Mouse (Mus musculus) C2C12 (cell line): ENCODE data around the gene Sars2. TPM values are rescaled to one million over a fixed set of nuclear protein-coding genes. Genes with fewer than 3 reads are reported as not detected.

ENCODE experiments used
- H3K27me3 ChIP-seq: one replicate; pipeline ENCODE4 v1.6.1; 2011; ENCODE audit not compliant: control insufficient read depth, insufficient read depth, insufficient read length
- H3K36me3 ChIP-seq: one replicate; pipeline ENCODE4 v1.6.1; 2011; ENCODE audit not compliant: control insufficient read depth, insufficient read depth
- H3K4me3 ChIP-seq: one replicate; pipeline ENCODE4 v1.5.1; 2011; ENCODE audit warnings: mild to moderate bottlenecking, control low read depth; ENCODE audit not compliant: poor library complexity, insufficient read depth, severe bottlenecking
- H3K79me2 ChIP-seq: one replicate; pipeline ENCODE4 v1.6.1; 2011; ENCODE audit not compliant: control insufficient read depth, insufficient read depth
- H3K79me3 ChIP-seq: one replicate; pipeline ENCODE4 v1.6.1; 2011; ENCODE audit warnings: low read depth, control low read depth
- H3ac ChIP-seq: one replicate; pipeline ENCODE3; 2011; ENCODE audit warnings: low read depth; ENCODE audit not compliant: control insufficient read depth, insufficient read length
- CEBPB ChIP-seq: IDR thresholded peaks from one replicate; pipeline ENCODE4 v1.6.1; 2011; ENCODE audit warnings: low read depth, mild to moderate bottlenecking, control low read depth, moderate library complexity
- CTCF ChIP-seq: IDR thresholded peaks from one replicate; pipeline ENCODE4 v1.5.1; 2011; ENCODE audit not compliant: control insufficient read depth, insufficient read depth, insufficient read length
- FOSL1 ChIP-seq: IDR thresholded peaks from one replicate; pipeline ENCODE4 v1.8.0; 2011; ENCODE audit warnings: mild to moderate bottlenecking, low read length; ENCODE audit not compliant: poor library complexity, insufficient read depth, severe bottlenecking
- MAX ChIP-seq: IDR thresholded peaks from one replicate; pipeline ENCODE4 v1.6.1; 2011; ENCODE audit warnings: mild to moderate bottlenecking, control low read depth
- MYOD1 ChIP-seq: IDR thresholded peaks from one replicate; pipeline ENCODE4 v1.6.1; 2011; ENCODE audit warnings: low read depth; ENCODE audit not compliant: control insufficient read depth, insufficient read length
- MYOG ChIP-seq: IDR thresholded peaks from one replicate; pipeline ENCODE4 v1.6.1; 2011; ENCODE audit not compliant: control insufficient read depth, insufficient read length; ENCODE audit errors: extremely low read depth
- USF1 ChIP-seq: IDR thresholded peaks from one replicate; pipeline ENCODE4 v1.6.1; 2011; ENCODE audit warnings: low read depth, mild to moderate bottlenecking, control low read depth, moderate library complexity
- polyA plus RNA-seq: library from polyadenylated mRNA; unstranded; fragments of >200 nt; fragmentation: generic; extraction: Trizol; gene quantifications from one replicate; pipeline ENCODE4 v1.2.1, GENCODE M21; 2012; ENCODE audit warnings: missing spikeins

Sars2 gene
- polyA plus RNA-seq, 1 experiment: 18.1 TPM

DNA sequence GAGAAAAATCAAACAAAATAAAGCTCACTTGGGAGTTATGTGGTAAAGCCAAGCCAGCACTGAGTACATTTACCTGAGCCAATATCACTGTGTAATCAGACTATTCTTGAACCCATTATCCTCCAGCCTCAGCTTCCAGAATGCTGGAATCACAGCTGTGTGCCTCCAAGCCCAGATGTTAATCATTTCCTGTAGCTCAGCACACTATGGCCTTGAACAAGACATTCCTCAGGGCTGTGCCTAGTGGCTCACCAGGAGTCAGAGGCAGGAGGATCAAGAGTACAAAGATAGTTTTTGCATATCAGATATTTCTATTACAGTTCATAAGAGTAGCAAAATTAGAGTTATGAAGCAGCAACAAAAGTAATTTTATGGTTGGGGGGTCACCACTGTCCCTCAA lies 49.9 kb downstream of the Sars2 start:
- Histone ChIP-seq H3K79me3 (no peaks in the 10 kb centered on the region), H3K79me2 (no peaks in the 10 kb centered on the region), H3ac (no peak overlapping the region), H3K36me3 (no peaks in the 10 kb centered on the region), H3K4me3 (no peak overlapping the region), H3K27me3 (no peaks in the 10 kb centered on the region)
- no peak for TF ChIP-seq MYOG
- TF ChIP-seq CTCF: no peak
- TF ChIP-seq FOSL1: no peak
- no peak for TF ChIP-seq MYOD1
- no peak for TF ChIP-seq USF1
- TF ChIP-seq MAX: no peak
- TF ChIP-seq CEBPB: no peak

DNA sequence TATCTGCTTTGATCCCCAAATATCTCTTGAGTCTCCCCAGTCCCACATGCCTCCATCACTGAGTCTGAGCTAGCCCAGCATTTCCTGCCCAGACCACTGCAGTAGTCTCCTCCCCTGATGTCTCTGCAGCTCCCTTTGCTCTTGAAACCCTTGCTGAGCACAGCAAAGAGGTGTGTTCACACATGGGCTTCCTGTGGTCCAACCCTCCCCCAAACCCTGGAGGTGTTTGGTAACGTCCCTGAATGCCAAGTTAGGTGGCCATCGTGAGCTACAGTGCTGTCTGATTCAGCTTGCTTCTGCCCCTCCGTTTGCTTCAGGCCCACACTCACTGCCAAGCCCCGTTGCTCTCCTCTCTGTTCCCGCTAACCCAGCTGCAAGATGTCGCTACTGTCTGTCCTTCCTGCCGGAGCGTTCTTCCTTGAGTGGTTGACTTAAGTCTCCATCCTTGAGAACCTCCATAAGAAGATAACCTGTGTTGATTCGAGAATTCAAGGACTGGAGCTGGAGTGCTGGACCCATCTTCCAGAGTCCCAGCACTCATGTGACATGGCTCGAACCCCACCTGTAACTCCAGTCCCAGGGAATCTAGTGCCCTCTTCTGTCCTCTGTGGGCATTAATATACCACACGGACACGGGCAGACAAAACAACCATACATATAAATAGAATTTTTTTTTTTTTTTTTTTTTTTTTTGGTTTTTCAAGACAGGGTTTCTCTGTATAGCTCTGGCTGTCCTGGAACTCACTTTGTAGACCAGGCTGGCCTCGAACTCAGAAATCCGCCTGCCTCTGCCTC lies 50.8 kb downstream of the Sars2 start:
- Histone ChIP-seq H3K79me3 (no peaks in the 10 kb centered on the region), H3K4me3 (no peak overlapping the region), H3K79me2 (no peaks in the 10 kb centered on the region), H3ac (no peak overlapping the region), H3K27me3 (no peaks in the 10 kb centered on the region), H3K36me3 (no peaks in the 10 kb centered on the region)
- TF ChIP-seq FOSL1 (no peak), CEBPB (no peak), MYOG (no peak), MYOD1 (no peak), MAX (no peak)

DNA sequence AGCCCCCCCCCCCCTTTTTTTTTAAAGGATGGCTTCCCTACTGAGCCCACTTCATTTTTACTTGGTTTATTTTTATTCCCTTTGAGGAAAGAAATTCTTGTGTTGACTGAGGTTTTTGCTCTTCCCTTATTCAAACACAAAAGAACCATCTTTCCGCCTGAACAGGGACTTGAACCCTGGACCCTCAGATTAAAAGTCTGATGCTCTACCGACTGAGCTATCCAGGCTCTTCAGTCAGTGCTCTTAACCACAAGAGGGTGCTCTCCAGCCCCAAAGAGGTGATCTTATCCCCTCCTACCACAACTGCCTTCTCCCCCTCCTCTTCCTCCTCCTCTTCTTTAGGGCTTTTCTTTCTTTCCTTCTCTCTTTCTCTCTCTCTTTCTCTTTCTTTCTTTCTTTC lies 52.0 kb downstream of the Sars2 start:
- no peaks in the 10 kb centered on the region for H3K36me3 ChIP-seq
- TF ChIP-seq CEBPB (no peak), USF1 (no peak), MYOG (no peak)
- H3K79me2 ChIP-seq: no peaks in the 10 kb centered on the region
- no peak overlapping the region for H3ac ChIP-seq
- H3K4me3 ChIP-seq: no peak overlapping the region
- no peaks in the 10 kb centered on the region for H3K79me3 ChIP-seq
- no peaks in the 10 kb centered on the region for H3K27me3 ChIP-seq

DNA sequence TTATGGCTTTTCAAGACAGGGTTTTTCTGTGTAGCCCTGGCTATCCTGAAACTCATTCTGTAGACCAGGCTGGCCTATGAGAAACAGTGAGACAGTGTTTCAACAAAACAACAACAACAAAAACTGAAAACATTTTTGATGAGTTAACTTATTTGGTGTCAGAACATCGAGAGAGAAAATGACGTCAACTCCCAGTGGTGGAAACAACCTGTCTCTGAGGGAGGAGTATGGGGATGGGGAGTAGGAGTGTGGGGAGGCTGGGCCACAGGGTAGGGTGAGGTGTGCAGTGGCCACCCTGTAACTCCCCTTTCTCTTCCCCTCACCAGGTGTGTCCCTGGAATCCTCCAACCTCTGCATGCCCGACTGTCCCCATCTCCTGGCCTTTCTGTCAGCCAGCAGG lies 52.7 kb downstream of the Sars2 start:
- Histone ChIP-seq H3K79me2 (no peaks in the 10 kb centered on the region), H3K4me3 (no peak overlapping the region), H3ac (no peak overlapping the region), H3K27me3 (no peaks in the 10 kb centered on the region), H3K79me3 (no peaks in the 10 kb centered on the region), H3K36me3 (no peaks in the 10 kb centered on the region)
- TF ChIP-seq MYOD1 (no peak), MAX (no peak), CTCF (no peak), CEBPB (no peak), FOSL1 (no peak), MYOG (no peak), USF1 (no peak)

DNA sequence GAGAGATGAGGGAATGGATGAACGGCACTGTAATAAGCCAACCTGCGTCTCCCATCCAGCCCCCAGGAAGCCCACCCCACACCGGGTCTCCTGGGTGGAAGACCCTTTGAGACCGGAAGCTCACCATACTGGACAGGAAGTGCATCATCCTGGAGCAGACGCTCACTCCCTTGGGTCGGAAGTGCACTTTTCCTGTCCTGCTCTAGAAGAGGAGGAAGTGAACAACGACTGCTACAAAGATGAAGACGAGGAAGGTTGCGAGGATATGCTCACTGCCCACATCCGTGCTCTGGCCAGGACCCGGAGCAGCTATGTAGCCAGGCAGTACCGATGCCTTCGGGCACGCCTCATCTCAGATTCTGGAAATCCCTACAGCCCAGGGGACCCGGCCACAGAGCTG lies 54.0 kb downstream of the Sars2 start:
- Histone ChIP-seq H3K79me3 (no peaks in the 10 kb centered on the region), H3ac (no peak overlapping the region), H3K79me2 (no peaks in the 10 kb centered on the region), H3K36me3 (no peaks in the 10 kb centered on the region), H3K27me3 (no peaks in the 10 kb centered on the region), H3K4me3 (no peak overlapping the region)
- TF ChIP-seq MAX: no peak
- no peak for TF ChIP-seq CEBPB
- TF ChIP-seq MYOG: no peak
- no peak for TF ChIP-seq FOSL1
- TF ChIP-seq CTCF: no peak
- TF ChIP-seq USF1: no peak
- no peak for TF ChIP-seq MYOD1

DNA sequence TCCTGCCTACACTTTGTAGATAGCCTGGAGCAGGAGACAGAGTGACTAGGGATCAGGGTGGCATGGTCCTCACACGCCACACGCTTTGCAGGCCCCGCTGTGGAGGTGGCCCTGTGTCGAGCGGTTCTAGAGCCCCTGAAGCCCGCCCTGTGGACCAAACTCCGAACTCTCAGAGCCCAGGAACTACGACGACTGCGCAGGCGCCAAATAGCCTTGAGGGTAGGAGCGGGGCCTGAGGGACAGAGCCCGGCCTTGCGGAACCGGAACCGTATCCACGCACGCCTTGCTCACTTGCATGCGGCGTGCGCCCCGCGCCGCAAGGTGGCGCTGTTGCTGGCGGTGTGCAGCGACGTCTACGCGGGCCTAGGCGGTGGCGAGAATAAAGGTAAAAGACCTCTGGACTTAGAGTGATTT lies 54.8 kb downstream of the Sars2 start:
- Histone ChIP-seq H3K79me3 (no peaks in the 10 kb centered on the region), H3K4me3 (no peak overlapping the region), H3K79me2 (no peaks in the 10 kb centered on the region), H3ac (no peak overlapping the region), H3K36me3 (no peaks in the 10 kb centered on the region), H3K27me3 (no peaks in the 10 kb centered on the region)
- no peak for TF ChIP-seq MAX
- TF ChIP-seq CTCF: peak; percentile 97
